Mouse (Mus musculus) embryonic facial prominence, embryonic 15.5 days (tissue): ENCODE measurements around the gene Reg3b. TPM values are rescaled to one million over a fixed set of nuclear protein-coding genes. Genes with fewer than 3 reads are reported as not detected.
"Not testable (repeated sequence)": the region's sequence is repeated elsewhere in the genome, so short reads cannot be mapped to it uniquely, and the experiment has no call there.

ENCODE experiments used
- ATAC-seq: fragments of 200-750 bp; cut with Nextera tagmentation; 2 replicates; pipeline ENCODE4 v1.8.0; 2017; ENCODE audit warnings: low read depth, moderate TSS enrichment; ENCODE audit not compliant: insufficient number of reproducible peaks, low FRiP score, low TSS enrichment
- H3K27ac ChIP-seq: fragments of 300-500 bp; sonication (generic); replicated peaks from 2 replicates; pipeline ENCODE4 v1.5.1; 2015; ENCODE audit warnings: mild to moderate bottlenecking, inconsistent platforms
- H3K27me3 ChIP-seq: fragments of 300-500 bp; sonication (generic); 2 replicates; pipeline ENCODE4 v1.6.1; 2015; ENCODE audit warnings: inconsistent platforms
- H3K36me3 ChIP-seq: fragments of 300-500 bp; sonication (generic); 2 replicates; pipeline ENCODE4 v1.6.1; 2015; ENCODE audit warnings: mild to moderate bottlenecking, inconsistent platforms
- H3K4me1 ChIP-seq: fragments of 300-500 bp; sonication (generic); 2 replicates; pipeline ENCODE4 v1.6.1; 2015; ENCODE audit warnings: inconsistent platforms
- H3K4me2 ChIP-seq: fragments of 300-500 bp; sonication (generic); replicated peaks from 2 replicates; pipeline ENCODE4 v1.6.1; 2015; ENCODE audit warnings: mild to moderate bottlenecking, inconsistent platforms
- H3K4me3 ChIP-seq: fragments of 300-500 bp; sonication (generic); replicated peaks from 2 replicates; pipeline ENCODE4 v1.5.1; 2015; ENCODE audit warnings: mild to moderate bottlenecking, inconsistent platforms
- H3K9ac ChIP-seq: fragments of 300-500 bp; sonication (generic); 2 replicates; pipeline ENCODE4 v1.6.1; 2015; ENCODE audit warnings: inconsistent platforms
- H3K9me3 ChIP-seq: fragments of 300-500 bp; sonication (generic); replicated peaks from 2 replicates; pipeline ENCODE4 v1.6.1; 2016; ENCODE audit warnings: inconsistent platforms
- WGBS: fragments of 180-500 bp; shearing (Covaris S2); methylation state at CpG from one replicate; pipeline ENCODE4 v1.1.7; 2015; 5-methylcytosine and 5-hydroxymethylcytosine counted together
- polyA plus RNA-seq: library from polyadenylated mRNA; unstranded; fragments of >200 nt; fragmentation: Nextera tagmentation; extraction: Ambion mirVana; gene quantifications from 2 replicates; pipeline ENCODE4 v1.2.1, GENCODE M21; 2015

Reg3b gene
- polyA plus RNA-seq: not detected in 2 replicates

GRCm38 (mm10) chr6:78370357-78370756 lies at the start of gene Reg3b:
Reg3b (plus strand) TSS chr6:78370657.
- no peak within 1 kb of the TSS for H3K4me3 ChIP-seq
- no peaks in the 10 kb centered on the region for H3K27me3 ChIP-seq
- no peak within 1 kb of the TSS for H3K4me2 ChIP-seq
- H3K27ac ChIP-seq: no peak within 1 kb of the TSS
- H3K9me3 ChIP-seq: no peaks in the 10 kb centered on the region
- H3K9ac ChIP-seq: no peak within 1 kb of the TSS
- 90% methylated on average over 2 of the region's 2 CpGs for WGBS
- H3K36me3 ChIP-seq: no peaks in the 10 kb centered on the region
- ATAC-seq: no peak
- H3K4me1 ChIP-seq: no peaks in the 10 kb centered on the region

GRCm38 (mm10) chr6:78327798-78328197 lies 42.7 kb upstream of the Reg3b start:
- Histone ChIP-seq H3K9ac (no peak overlapping the region), H3K27me3 (no peaks in the 10 kb centered on the region), H3K4me2 (no peak overlapping the region), H3K9me3 (no peaks in the 10 kb centered on the region), H3K4me1 (no peaks in the 10 kb centered on the region), H3K27ac (no peak overlapping the region), H3K36me3 (no peaks in the 10 kb centered on the region), H3K4me3 (no peak overlapping the region)
- ATAC-seq: no peak

GRCm38 (mm10) chr6:78329166-78329565 lies 41.3 kb upstream of the Reg3b start:
- Histone ChIP-seq H3K9ac (no peak overlapping the region), H3K27ac (no peak overlapping the region), H3K4me1 (no peaks in the 10 kb centered on the region), H3K4me2 (no peak overlapping the region), H3K27me3 (no peaks in the 10 kb centered on the region), H3K36me3 (no peaks in the 10 kb centered on the region), H3K9me3 (no peaks in the 10 kb centered on the region), H3K4me3 (no peak overlapping the region)
- WGBS: 16% methylated on average over 2 of the region's 2 CpGs
- ATAC-seq: no peak

- Histone ChIP-seq H3K4me1 (no peaks in the 10 kb centered on the region), H3K4me3 (no peak overlapping the region), H3K9ac (no peak overlapping the region), H3K36me3 (no peaks in the 10 kb centered on the region), H3K4me2 (no peak overlapping the region), H3K27ac (no peak overlapping the region), H3K9me3 (no peaks in the 10 kb centered on the region), H3K27me3 (no peaks in the 10 kb centered on the region)
- 29% methylated on average over 7 of the region's 7 CpGs for WGBS
- no peak for ATAC-seq
Measured at GRCm38 (mm10) chr6:78331919-78332569, 38.4 kb upstream of the Reg3b start.

- H3K9ac ChIP-seq: no peak overlapping the region
- no peaks in the 10 kb centered on the region for H3K9me3 ChIP-seq
- H3K4me3 ChIP-seq: no peak overlapping the region
- H3K4me1 ChIP-seq: no peaks in the 10 kb centered on the region
- H3K27me3 ChIP-seq: no peaks in the 10 kb centered on the region
- no peak for ATAC-seq
- H3K4me2 ChIP-seq: no peak overlapping the region
- no peaks in the 10 kb centered on the region for H3K36me3 ChIP-seq
- no peak overlapping the region for H3K27ac ChIP-seq
Measured at GRCm38 (mm10) chr6:78340296-78340695, 30.2 kb upstream of the Reg3b start.

GRCm38 (mm10) chr6:78341689-78342088 lies 28.8 kb upstream of the Reg3b start:
- no peak overlapping the region for H3K27ac ChIP-seq
- H3K4me3 ChIP-seq: no peak overlapping the region
- H3K4me1 ChIP-seq: no peaks in the 10 kb centered on the region
- H3K36me3 ChIP-seq: no peaks in the 10 kb centered on the region
- H3K4me2 ChIP-seq: no peak overlapping the region
- H3K9me3 ChIP-seq: no peaks in the 10 kb centered on the region
- WGBS: 80% methylated on average over 2 of the region's 2 CpGs
- no peak for ATAC-seq
- H3K9ac ChIP-seq: no peak overlapping the region
- no peaks in the 10 kb centered on the region for H3K27me3 ChIP-seq

GRCm38 (mm10) chr6:78361971-78362563 lies 8.4 kb upstream of the Reg3b start:
- H3K9me3 ChIP-seq: no peaks in the 10 kb centered on the region
- no peak overlapping the region for H3K27ac ChIP-seq
- H3K9ac ChIP-seq: no peak overlapping the region
- ATAC-seq: no peak
- H3K4me3 ChIP-seq: no peak overlapping the region
- no peak overlapping the region for H3K4me2 ChIP-seq
- H3K27me3 ChIP-seq: no peaks in the 10 kb centered on the region
- no peaks in the 10 kb centered on the region for H3K36me3 ChIP-seq
- 58% methylated on average over 2 of the region's 2 CpGs for WGBS
- no peaks in the 10 kb centered on the region for H3K4me1 ChIP-seq

GRCm38 (mm10) chr6:78378765-78379164 lies 8.3 kb downstream of the Reg3b start, which contains the start of gene Reg3d:
Reg3d (minus strand) TSS chr6:78378865.
- no peaks in the 10 kb centered on the region for H3K9me3 ChIP-seq
- no peaks in the 10 kb centered on the region for H3K27me3 ChIP-seq
- no peak within 1 kb of the TSS for H3K4me2 ChIP-seq
- no peak within 1 kb of the TSS for H3K4me3 ChIP-seq
- no peak within 1 kb of the TSS for H3K9ac ChIP-seq
- ATAC-seq: no peak
- WGBS: 66% methylated on average over 2 of the region's 2 CpGs
- H3K36me3 ChIP-seq: no peaks in the 10 kb centered on the region
- no peak within 1 kb of the TSS for H3K27ac ChIP-seq
- no peaks in the 10 kb centered on the region for H3K4me1 ChIP-seq

GRCm38 (mm10) chr6:78380409-78380808 lies 10.0 kb downstream of the Reg3b start, which contains the start of gene Reg3a:
Reg3a (plus strand) TSS chr6:78380709.
- Histone ChIP-seq H3K4me3 (no peak within 1 kb of the TSS), H3K36me3 (no peaks in the 10 kb centered on the region), H3K27me3 (no peaks in the 10 kb centered on the region), H3K9me3 (no peaks in the 10 kb centered on the region), H3K4me2 (no peak within 1 kb of the TSS), H3K27ac (no peak within 1 kb of the TSS), H3K4me1 (no peaks in the 10 kb centered on the region), H3K9ac (no peak within 1 kb of the TSS)
- no peak for ATAC-seq

GRCm38 (mm10) chr6:78385609-78386008 lies 15.2 kb downstream of the Reg3b start:
- Histone ChIP-seq H3K36me3 (no peaks in the 10 kb centered on the region), H3K9me3 (no peaks in the 10 kb centered on the region), H3K4me3 (no peak overlapping the region), H3K9ac (no peak overlapping the region), H3K4me2 (no peak overlapping the region), H3K4me1 (no peaks in the 10 kb centered on the region), H3K27me3 (no peaks in the 10 kb centered on the region), H3K27ac (no peak overlapping the region)
- no peak for ATAC-seq
- WGBS: 75% methylated on average over 3 of the region's 3 CpGs

GRCm38 (mm10) chr6:78395323-78395722 lies 24.9 kb downstream of the Reg3b start, which contains the start of gene Reg2:
Reg2 (plus strand) TSS chr6:78395623.
- not testable (repeated sequence) for H3K27ac ChIP-seq, H3K9me3 ChIP-seq, ATAC-seq, H3K27me3 ChIP-seq, H3K9ac ChIP-seq, H3K36me3 ChIP-seq, H3K4me1 ChIP-seq, H3K4me3 ChIP-seq, H3K4me2 ChIP-seq
- WGBS: 97% methylated on average over 4 of the region's 17 CpGs

GRCm38 (mm10) chr6:78422411-78422810 lies 52.0 kb downstream of the Reg3b start, which contains the start of gene Reg1:
Reg1 (plus strand) TSS chr6:78422711.
- H3K9me3 ChIP-seq, H3K4me1 ChIP-seq, H3K9ac ChIP-seq, H3K4me2 ChIP-seq, H3K4me3 ChIP-seq, H3K27ac ChIP-seq, ATAC-seq, H3K36me3 ChIP-seq, H3K27me3 ChIP-seq: not testable (repeated sequence)
